In genomic region chr5:66609306-66609705, GRCm38 (mm10) we compare ENCODE assay signal across 11 mouse cellular contexts. TPM values are rescaled to one million over a fixed set of nuclear protein-coding genes. Genes with fewer than 3 reads are reported as not detected.
DNase-seq lines count a peak whose midpoint lies in the region; ATAC-seq and TF ChIP-seq lines count a peak whose summit lies in the region.
"Had no signal": no experiment of that assay in that cellular context is flagged by ENCODE, and none has a peak within 500 bp of the region (broad histone marks: within the 10 kb centered on the region; RNA-seq: fewer than 3 reads in every experiment).

No protein-coding gene starts in this region.

- H3K4me3 ChIP-seq in cerebellum, adult 2 months (replicated peaks; ENCODE audit: insufficient read depth, low read depth, low read length): no peak overlapping the region
- no peak overlapping the region for H3K4me3 ChIP-seq in layer of hippocampus, adult 2 months
- H3K4me3 ChIP-seq in kidney, embryonic 16.5 days (ENCODE audit: low read length): no peak overlapping the region

- peak; percentile 35 to 50 for DNase-seq in cerebellum, adult 2 months
- DNase-seq in cerebellum, adult 11 months: no peak
- no peak for DNase-seq in layer of hippocampus, adult 2 months (ENCODE audit: low spot score in 2 of 2)
- DNase-seq in layer of hippocampus, adult 11-12 months (ENCODE audit: low spot score): no peak
- DNase-seq in cerebellum, adult 9-11 months: peak; percentile 40
- DNase-seq in left cerebral cortex, adult 8-10 months (ENCODE audit: low spot score in 2 of 2): no peak
- DNase-seq: liver; thymus, adult 18-20 months had no signal

- H3K27ac ChIP-seq in cerebellum, adult 2 months (ENCODE audit: insufficient read depth, low read length): 0 out of 2 replicates have a peak overlapping the region, but pooled peaks have one; percentile 21
- peak overlapping the region; percentile 28; the same call in 1 of the 2 replicates for H3K27ac ChIP-seq in layer of hippocampus, adult 2 months
- H3K27ac ChIP-seq in kidney, embryonic 16.5 days (ENCODE audit: low read length): peak overlapping the region; percentile 52

- H3K9me3 ChIP-seq in kidney, embryonic 16.5 days (ENCODE audit: low read length): no peaks in the 10 kb centered on the region

- WGBS in cerebellum, adult 2 months: 21% methylated on average over 7 of the region's 7 CpGs
- WGBS in kidney, embryonic 16.5 days: 20% methylated on average over 7 of the region's 7 CpGs

- no peaks in the 10 kb centered on the region for H3K36me3 ChIP-seq in kidney, embryonic 16.5 days (ENCODE audit: insufficient read depth, low read length)

- TF ChIP-seq CTCF in cerebellum, adult 2 months (IDR thresholded peaks at IDR 0.05; ENCODE audit: borderline replicate concordance, insufficient read depth, low read depth, low read length): no peak
- TF ChIP-seq CTCF in layer of hippocampus, adult 2 months (conservative IDR thresholded peaks at IDR 0.05): no peak

- ATAC-seq in kidney, embryonic 16.5 days (ENCODE audit: low FRiP score, low TSS enrichment): peak; percentile 35; the same call in 1 of the 2 replicates
- ATAC-seq in megakaryocyte-erythroid progenitor cell, adult 5-6 weeks (replicated peaks; ENCODE audit: low FRiP score, low TSS enrichment, poor library complexity, severe bottlenecking): no peak
- ATAC-seq: Patski had no signal

- H3K4me2 ChIP-seq in kidney, embryonic 16.5 days (replicated peaks; ENCODE audit: low read depth, low read length): no peak overlapping the region

- peaks cover 25% of the 10 kb centered on the region for H3K4me1 ChIP-seq in cerebellum, adult 2 months (ENCODE audit: control insufficient read depth, insufficient read depth, low read length)
- peaks cover 74% of the 10 kb centered on the region for H3K4me1 ChIP-seq in kidney, embryonic 16.5 days (ENCODE audit: insufficient read depth, low read length)

- no peaks in the 10 kb centered on the region for H3K27me3 ChIP-seq in cerebellum, adult 2 months (ENCODE audit: control insufficient read depth, insufficient read depth, low read length)
- H3K27me3 ChIP-seq in kidney, embryonic 16.5 days (ENCODE audit: insufficient read depth, low read length): no peaks in the 10 kb centered on the region
- H3K27me3 ChIP-seq: Patski had no signal

- no peak for TF ChIP-seq POLR2A in cerebellum, adult 2 months (IDR thresholded peaks at IDR 0.05; ENCODE audit: borderline replicate concordance, insufficient read depth, low read length)

- peak overlapping the region; percentile 27 for H3K9ac ChIP-seq in kidney, embryonic 16.5 days (replicated peaks; ENCODE audit: low read length)

RNA-seq across cellular contexts. Expression of gene Apbb2, which starts 9.3 kb away (rescaled TPM):
- polyA plus RNA-seq in cerebellum, adult 2 months (2012; rRNA removed): 34.7 and 36.1 TPM in 2 replicates
- 10 to 100 TPM; 54.5 to 58.6 TPM for total RNA-seq in layer of hippocampus, adult 2 months (2021)
- polyA plus RNA-seq in kidney, embryonic 16.5 days (2015; fragmentation: Nextera tagmentation; extraction: Ambion mirVana): 62.4 and 71.5 TPM in 2 replicates
- total RNA-seq in megakaryocyte-erythroid progenitor cell, adult 5-6 weeks (2014; fragmentation: Nextera tagmentation): 2.4 and 2.5 TPM in 2 replicates
- total RNA-seq in megakaryocyte-erythroid progenitor cell, adult 5-6 weeks (2017): 1.9 TPM in 1 of 2 replicates, not detected in the other
- total RNA-seq in left cerebral cortex, adult 8-10 months (2022): 10 to 100 TPM; 59.4 to 65.7 (median 61.0) TPM

Comparison
In these comparisons a context has a peak if more than half of its experiments do, and no peak if none do; other contexts are left out.
1. DNase-seq: peak in cerebellum, adult 2 months (2 of 2) and cerebellum, adult 9-11 months (single experiment); none in cerebellum, adult 11 months (single experiment), layer of hippocampus, adult 2 months (0 of 2), layer of hippocampus, adult 11-12 months (single experiment) and left cerebral cortex, adult 8-10 months (0 of 2).
2. RNA of gene Apbb2, which starts 9.3 kb away (total RNA-seq): 59.4 to 65.7 TPM in left cerebral cortex, adult 8-10 months and 54.5 to 58.6 TPM in layer of hippocampus, adult 2 months; 1.9 to 2.5 TPM in megakaryocyte-erythroid progenitor cell, adult 5-6 weeks; every median in the first group is over 10 times any median in the second.
3. Peak in every context shown above with its lines, with median percentiles within 50 percentile points of each other: H3K27ac ChIP-seq.